Mouse (Mus musculus) lung, postnatal 0 days (tissue): ENCODE results near the gene Usp47.

Experiments
- CTCF ChIP-seq: IDR thresholded peaks from 2 replicates; pipeline ENCODE4 v1.5.1; 2016; ENCODE audit warnings: antibody characterized with exemption, mild to moderate bottlenecking
- EP300 ChIP-seq: IDR thresholded peaks from 2 replicates; pipeline ENCODE4 v1.6.1; 2016; ENCODE audit warnings: antibody characterized with exemption, mild to moderate bottlenecking, control low read depth

- TF ChIP-seq CTCF, result no peak
- TF ChIP-seq EP300, result no peak
Observed at GRCm38 (mm10) chr7:112120861-112121810, 97.8 kb downstream of the Usp47 start.
